ENCODE assay signal across 9 mouse cellular contexts in the genomic region with DNA sequence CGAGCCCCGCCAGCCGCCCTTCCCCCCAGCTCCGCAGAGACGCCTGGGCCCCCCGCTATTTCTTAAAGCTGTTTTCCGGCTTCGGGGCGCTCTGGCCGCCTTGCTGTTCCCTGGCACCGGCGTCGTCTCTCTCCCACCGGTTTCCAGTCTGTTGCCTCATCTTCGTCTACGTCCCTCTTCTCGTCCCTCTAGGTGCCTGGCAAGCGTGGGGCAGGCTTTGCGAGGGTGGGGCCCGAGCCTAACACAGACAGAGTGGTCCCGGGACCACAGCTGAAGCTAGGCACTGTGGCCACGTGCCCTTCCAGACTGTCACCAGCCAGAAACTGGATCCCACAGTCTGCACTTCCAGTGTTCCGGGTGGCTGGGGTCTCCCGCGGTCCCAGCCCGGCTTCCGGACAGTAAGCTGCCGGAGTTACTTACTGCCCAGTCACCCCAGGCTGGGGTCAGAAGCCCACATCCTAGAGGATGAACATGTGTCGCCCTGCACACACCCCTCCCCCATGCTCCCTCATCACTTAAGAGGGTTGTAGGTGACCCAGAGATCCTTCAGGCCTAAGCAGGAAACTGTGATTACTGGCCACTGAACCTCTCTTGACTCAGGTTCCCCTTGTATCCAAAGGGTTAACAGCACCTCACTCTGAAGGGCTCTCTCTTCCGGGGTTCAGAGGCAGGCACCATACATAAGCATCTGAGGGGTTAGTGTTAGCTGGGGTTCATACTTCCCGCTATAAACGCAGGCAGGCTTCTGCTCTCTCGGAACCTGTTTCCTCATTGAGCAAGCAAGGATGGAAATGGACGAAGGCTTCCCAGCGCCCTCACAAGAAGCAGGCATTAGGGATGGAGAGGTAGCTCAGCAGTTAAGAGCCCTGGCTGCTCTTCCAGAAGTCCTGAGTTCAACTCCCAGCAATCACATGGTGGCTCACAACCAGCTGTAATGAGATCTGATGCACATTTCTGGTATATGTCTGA. TPM values are rescaled to one million over a fixed set of nuclear protein-coding genes. Genes with fewer than 3 reads are reported as not detected.
A peak's percentile ranks its signal among the peaks of the same experiment; 100 is the strongest.
DNase-seq lines count a peak whose midpoint lies in the region; ATAC-seq lines count a peak whose summit lies in the region.
"Had no signal": no experiment of that assay in that cellular context is flagged by ENCODE, and none has a peak within 500 bp of the region (broad histone marks: within the 10 kb centered on the region; RNA-seq: fewer than 3 reads in every experiment).

No protein-coding gene starts in this region.

- WGBS in kidney, embryonic 14.5 days, result 3% methylated on average over 35 of the region's 35 CpGs
- 2% methylated on average over 35 of the region's 35 CpGs for WGBS in embryonic facial prominence, embryonic 11.5 days
- WGBS in intestine, embryonic 16.5 days, result 7% methylated on average over 35 of the region's 35 CpGs
- 4% methylated on average over 35 of the region's 35 CpGs for WGBS in neural tube, embryonic 13.5 days

- H3K27me3 ChIP-seq in kidney, embryonic 14.5 days (ENCODE audit: control insufficient read depth, insufficient read depth, low read length), result peaks cover 47% of the 10 kb centered on the region
- peaks cover 29% of the 10 kb centered on the region for H3K27me3 ChIP-seq in embryonic facial prominence, embryonic 11.5 days (ENCODE audit: control insufficient read depth, insufficient read depth, low read length)
- H3K27me3 ChIP-seq in intestine, embryonic 16.5 days (replicated peaks; ENCODE audit: control insufficient read depth, insufficient read depth, low read length), result peaks cover 37% of the 10 kb centered on the region
- peaks cover 64% of the 10 kb centered on the region for H3K27me3 ChIP-seq in neural tube, embryonic 13.5 days

- ATAC-seq in kidney, embryonic 14.5 days (ENCODE audit: low FRiP score, low TSS enrichment), result peak; percentile 50
- ATAC-seq in embryonic facial prominence, embryonic 11.5 days (replicated peaks; ENCODE audit: insufficient number of reproducible peaks, low FRiP score, low TSS enrichment, low read depth), result no peak
- no peak for ATAC-seq in intestine, embryonic 16.5 days
- ATAC-seq in neural tube, embryonic 13.5 days (ENCODE audit: low read depth), result no peak

- peak overlapping the region; percentile 60; the same call in 1 of the 2 replicates for H3K9ac ChIP-seq in kidney, embryonic 14.5 days (ENCODE audit: low read depth, low read length)
- H3K9ac ChIP-seq in embryonic facial prominence, embryonic 11.5 days (replicated peaks; ENCODE audit: low read length), result peak overlapping the region; percentile 44
- H3K9ac ChIP-seq in intestine, embryonic 16.5 days (ENCODE audit: low read depth, low read length), result peak overlapping the region; percentile 65
- H3K9ac ChIP-seq in neural tube, embryonic 13.5 days, result peak overlapping the region; percentile 63; the same call in 1 of the 2 replicates

- H3K4me1 ChIP-seq in kidney, embryonic 14.5 days (ENCODE audit: control insufficient read depth, insufficient read depth, low read length), result peaks cover 18% of the 10 kb centered on the region
- peaks cover 17% of the 10 kb centered on the region for H3K4me1 ChIP-seq in embryonic facial prominence, embryonic 11.5 days (ENCODE audit: control insufficient read depth, insufficient read depth, low read length)
- peaks cover 16% of the 10 kb centered on the region for H3K4me1 ChIP-seq in intestine, embryonic 16.5 days (ENCODE audit: control insufficient read depth, insufficient read depth, low read length)
- H3K4me1 ChIP-seq in neural tube, embryonic 13.5 days (replicated peaks), result peaks cover 27% of the 10 kb centered on the region

- no peaks in the 10 kb centered on the region for H3K36me3 ChIP-seq in kidney, embryonic 14.5 days (ENCODE audit: control insufficient read depth, insufficient read depth, low read length)
- no peaks in the 10 kb centered on the region for H3K36me3 ChIP-seq in embryonic facial prominence, embryonic 11.5 days (replicated peaks; ENCODE audit: control insufficient read depth, insufficient read depth, low read depth, low read length)
- H3K36me3 ChIP-seq in intestine, embryonic 16.5 days (ENCODE audit: control insufficient read depth, insufficient read depth, low read length), result no peaks in the 10 kb centered on the region
- no peaks in the 10 kb centered on the region for H3K36me3 ChIP-seq in neural tube, embryonic 13.5 days

- H3K9me3 ChIP-seq in kidney, embryonic 14.5 days (ENCODE audit: control insufficient read depth, low read length), result no peaks in the 10 kb centered on the region
- no peaks in the 10 kb centered on the region for H3K9me3 ChIP-seq in embryonic facial prominence, embryonic 11.5 days (replicated peaks; ENCODE audit: control insufficient read depth, low read length)
- H3K9me3 ChIP-seq in intestine, embryonic 16.5 days (ENCODE audit: control insufficient read depth, low read length), result no peaks in the 10 kb centered on the region
- no peaks in the 10 kb centered on the region for H3K9me3 ChIP-seq in neural tube, embryonic 13.5 days

- H3K4me2 ChIP-seq in kidney, embryonic 14.5 days (replicated peaks; ENCODE audit: low read depth, low read length), result peak overlapping the region; percentile 98
- peak overlapping the region; percentile 96 for H3K4me2 ChIP-seq in embryonic facial prominence, embryonic 11.5 days (ENCODE audit: low read depth, low read length)
- H3K4me2 ChIP-seq in intestine, embryonic 16.5 days (ENCODE audit: low read depth, low read length), result peak overlapping the region; percentile 99
- peak overlapping the region; percentile 87 for H3K4me2 ChIP-seq in neural tube, embryonic 13.5 days

- no peak for DNase-seq in kidney, adult 18-20 months
- peak; percentile 33 for DNase-seq in embryonic facial prominence, embryonic 11.5 days (ENCODE audit: low spot score)
- DNase-seq in layer of hippocampus, adult 9-11 months, result no peak
- DNase-seq in adrenal gland, postnatal 25 days, result no peak
- DNase-seq in right cerebral cortex, adult 18-20 months, result no peak

- peak overlapping the region; percentile 53 for H3K4me3 ChIP-seq in kidney, embryonic 14.5 days (ENCODE audit: low read length)
- H3K4me3 ChIP-seq in embryonic facial prominence, embryonic 11.5 days (ENCODE audit: low read depth, low read length), result peak overlapping the region; percentile 53
- peak overlapping the region; percentile 62 for H3K4me3 ChIP-seq in intestine, embryonic 16.5 days (ENCODE audit: low read length)
- H3K4me3 ChIP-seq in neural tube, embryonic 13.5 days, result peak overlapping the region; percentile 46
- H3K4me3 ChIP-seq: erythroblast, embryonic 14.5 days had no signal

- H3K27ac ChIP-seq in kidney, embryonic 14.5 days (ENCODE audit: low read depth, low read length), result no peak overlapping the region
- no peak overlapping the region for H3K27ac ChIP-seq in embryonic facial prominence, embryonic 11.5 days (replicated peaks; ENCODE audit: low read depth, low read length)
- H3K27ac ChIP-seq in intestine, embryonic 16.5 days (ENCODE audit: low read length), result no peak overlapping the region
- no peak overlapping the region for H3K27ac ChIP-seq in neural tube, embryonic 13.5 days (replicated peaks)

RNA-seq across cellular contexts. Expression of gene Fibcd1, which starts 1.2 kb away (rescaled TPM):
- polyA plus RNA-seq in kidney, embryonic 14.5 days (2014; fragmentation: Nextera tagmentation; extraction: Ambion mirVana), result 1.1 TPM in 2 replicates
- 0.11 and 0.14 TPM in 2 replicates for polyA plus RNA-seq in embryonic facial prominence, embryonic 11.5 days (2014; fragmentation: Nextera tagmentation; extraction: Ambion mirVana)
- 0.70 and 0.77 TPM in 2 replicates for polyA plus RNA-seq in intestine, embryonic 16.5 days (2015; fragmentation: Nextera tagmentation; extraction: Ambion mirVana)
- polyA plus RNA-seq in neural tube, embryonic 13.5 days (2015; fragmentation: Nextera tagmentation; extraction: Ambion mirVana), result 2.8 and 3.1 TPM in 2 replicates
- total RNA-seq in adrenal gland, postnatal 25 days (2021), result 0.06 TPM in 1 of 2 replicates, not detected in the other
- polyA plus RNA-seq: erythroblast, embryonic 14.5 days had no signal

RNA-seq across cellular contexts. Expression of gene Qrfp, which starts 36.6 kb away (rescaled TPM):
- polyA plus RNA-seq in kidney, embryonic 14.5 days (2014; fragmentation: Nextera tagmentation; extraction: Ambion mirVana), result 0.09 TPM in 1 of 2 replicates, not detected in the other
- 0.14 and 0.22 TPM in 2 replicates for polyA plus RNA-seq in embryonic facial prominence, embryonic 11.5 days (2014; fragmentation: Nextera tagmentation; extraction: Ambion mirVana)
- polyA plus RNA-seq in intestine, embryonic 16.5 days (2015; fragmentation: Nextera tagmentation; extraction: Ambion mirVana), result 0.07 TPM in 1 of 2 replicates, not detected in the other
- 0.13 TPM in 1 of 2 replicates, not detected in the other for polyA plus RNA-seq in neural tube, embryonic 13.5 days (2015; fragmentation: Nextera tagmentation; extraction: Ambion mirVana)
- not detected in 2 replicates for total RNA-seq in adrenal gland, postnatal 25 days (2021)
- polyA plus RNA-seq: erythroblast, embryonic 14.5 days had no signal

RNA-seq across cellular contexts. Expression of gene Lamc3, which starts 40.1 kb away (rescaled TPM):
- 2.0 and 3.6 TPM in 2 replicates for polyA plus RNA-seq in kidney, embryonic 14.5 days (2014; fragmentation: Nextera tagmentation; extraction: Ambion mirVana)
- polyA plus RNA-seq in embryonic facial prominence, embryonic 11.5 days (2014; fragmentation: Nextera tagmentation; extraction: Ambion mirVana), result 0.84 and 1.2 TPM in 2 replicates
- polyA plus RNA-seq in intestine, embryonic 16.5 days (2015; fragmentation: Nextera tagmentation; extraction: Ambion mirVana), result 0.44 and 0.83 TPM in 2 replicates
- 5.3 and 5.7 TPM in 2 replicates for polyA plus RNA-seq in neural tube, embryonic 13.5 days (2015; fragmentation: Nextera tagmentation; extraction: Ambion mirVana)
- 12.8 and 15.9 TPM in 2 replicates for total RNA-seq in adrenal gland, postnatal 25 days (2021)
- polyA plus RNA-seq: erythroblast, embryonic 14.5 days had no signal
